8 mouse cellular contexts compared by ENCODE assay signal in the genomic region with DNA sequence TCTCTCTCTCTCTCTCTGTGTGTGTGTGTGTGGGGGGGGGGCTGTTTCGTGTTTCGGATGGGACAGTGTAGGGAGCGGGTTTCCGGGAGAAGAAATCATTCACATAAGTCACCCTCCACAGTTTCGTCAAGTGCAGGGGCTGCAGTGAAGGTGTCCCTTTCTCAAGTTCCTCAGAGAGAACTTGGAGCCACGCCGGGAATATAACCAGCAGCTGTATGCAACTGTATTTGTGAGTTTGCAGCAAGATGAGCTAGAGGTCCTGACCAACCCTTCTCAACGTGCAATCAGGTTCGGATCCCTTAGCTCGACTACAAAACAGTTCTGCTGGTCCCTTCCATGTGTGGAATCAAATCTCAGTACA. TPM values are rescaled to one million over a fixed set of nuclear protein-coding genes. Genes with fewer than 3 reads are reported as not detected.
DNase-seq lines count a peak whose midpoint lies in the region; ATAC-seq and TF ChIP-seq lines count a peak whose summit lies in the region.

No protein-coding gene starts in this region.

- H3K4me1 ChIP-seq in E14TG2a.4 (replicated peaks; ENCODE audit: low read depth, low read length), result peaks cover 19% of the 10 kb centered on the region
- H3K4me1 ChIP-seq in forebrain, embryonic 16.5 days (replicated peaks; ENCODE audit: control insufficient read depth, insufficient read depth, low read length), result peaks cover 11% of the 10 kb centered on the region
- no peaks in the 10 kb centered on the region for H3K4me1 ChIP-seq in liver, embryonic 11.5 days (replicated peaks; ENCODE audit: control insufficient read depth, insufficient read depth, low read length)
- H3K4me1 ChIP-seq in stomach, embryonic 15.5 days, result no peaks in the 10 kb centered on the region

- no peak for TF ChIP-seq CTCF in E14TG2a.4 (conservative IDR thresholded peaks at IDR 0.05; ENCODE audit: low read length)

- H3K27ac ChIP-seq in forebrain, embryonic 16.5 days (ENCODE audit: low read length), result peak overlapping the region; percentile 75
- no peak overlapping the region for H3K27ac ChIP-seq in liver, embryonic 11.5 days (ENCODE audit: low read depth, low read length)
- peak overlapping the region; percentile 74 for H3K27ac ChIP-seq in stomach, embryonic 15.5 days

- H3K9me3 ChIP-seq in E14TG2a.4 (ENCODE audit: low read length), result no peaks in the 10 kb centered on the region
- no peaks in the 10 kb centered on the region for H3K9me3 ChIP-seq in forebrain, embryonic 16.5 days (ENCODE audit: control insufficient read depth, low read length)
- no peaks in the 10 kb centered on the region for H3K9me3 ChIP-seq in liver, embryonic 11.5 days (ENCODE audit: control insufficient read depth, low read length)
- H3K9me3 ChIP-seq in stomach, embryonic 15.5 days, result no peaks in the 10 kb centered on the region

- peaks cover 21% of the 10 kb centered on the region; the same call in 1 of the 2 replicates for H3K36me3 ChIP-seq in E14TG2a.4 (ENCODE audit: insufficient read depth, low read length)
- peaks cover 3% of the 10 kb centered on the region; the same call in 1 of the 2 replicates for H3K36me3 ChIP-seq in forebrain, embryonic 16.5 days (ENCODE audit: control insufficient read depth, insufficient read depth)
- no peaks in the 10 kb centered on the region for H3K36me3 ChIP-seq in liver, embryonic 11.5 days (ENCODE audit: control insufficient read depth, insufficient read depth, low read length)
- 0 out of 2 replicates have a peak, but pooled peaks cover 4% of the 10 kb centered on the region for H3K36me3 ChIP-seq in stomach, embryonic 15.5 days

- WGBS in forebrain, embryonic 16.5 days, result 10% methylated on average over 10 of the region's 10 CpGs
- 39% methylated on average over 10 of the region's 10 CpGs for WGBS in liver, embryonic 11.5 days
- 6% methylated on average over 10 of the region's 10 CpGs for WGBS in stomach, embryonic 15.5 days

- H3K27me3 ChIP-seq in E14TG2a.4 (ENCODE audit: insufficient read depth, low read length), result peaks cover 4% of the 10 kb centered on the region; the same call in 1 of the 2 replicates
- H3K27me3 ChIP-seq in forebrain, embryonic 16.5 days (replicated peaks; ENCODE audit: control insufficient read depth, insufficient read depth, low read length), result no peaks in the 10 kb centered on the region
- no peaks in the 10 kb centered on the region for H3K27me3 ChIP-seq in liver, embryonic 11.5 days (replicated peaks; ENCODE audit: control insufficient read depth, insufficient read depth, low read length)
- no peaks in the 10 kb centered on the region for H3K27me3 ChIP-seq in stomach, embryonic 15.5 days (replicated peaks)

- H3K4me2 ChIP-seq in forebrain, embryonic 16.5 days (ENCODE audit: low read length), result peak overlapping the region; percentile 80
- peak overlapping the region; percentile 60 for H3K4me2 ChIP-seq in liver, embryonic 11.5 days
- peak overlapping the region; percentile 59 for H3K4me2 ChIP-seq in stomach, embryonic 15.5 days

- H3K9ac ChIP-seq in forebrain, embryonic 16.5 days (replicated peaks; ENCODE audit: low read depth, low read length), result peak overlapping the region; percentile 55
- H3K9ac ChIP-seq in liver, embryonic 11.5 days (ENCODE audit: low read depth, low read length), result peak overlapping the region; percentile 57; the same call in 1 of the 2 replicates
- peak overlapping the region; percentile 45 for H3K9ac ChIP-seq in stomach, embryonic 15.5 days

- no peak for DNase-seq in frontal cortex, adult 2 months (ENCODE audit: extremely low spot score in 1 of 2, low spot score in 1 of 2)
- no peak for DNase-seq in liver, embryonic 11.5 days (ENCODE audit: low spot score)
- no peak for DNase-seq in ovary, postnatal 36 days (ENCODE audit: low spot score)
- no peak for DNase-seq in frontal cortex, postnatal 14 days (ENCODE audit: low spot score in 2 of 2)

- ATAC-seq in frontal cortex, adult (ENCODE audit: low TSS enrichment), result peak; percentile 33
- peak; percentile 24 for ATAC-seq in forebrain, embryonic 16.5 days
- ATAC-seq in liver, embryonic 11.5 days (replicated peaks; ENCODE audit: low FRiP score), result no peak
- peak; percentile 24; the same call in 1 of the 2 replicates for ATAC-seq in stomach, embryonic 15.5 days (ENCODE audit: insufficient read depth, low FRiP score, low read depth)

- peak overlapping the region; percentile 74 for H3K4me3 ChIP-seq in E14TG2a.4 (replicated peaks; ENCODE audit: low read length)
- H3K4me3 ChIP-seq in forebrain, embryonic 16.5 days (replicated peaks; ENCODE audit: low read length), result peak overlapping the region; percentile 51
- H3K4me3 ChIP-seq in liver, embryonic 11.5 days (ENCODE audit: low read depth, low read length), result peak overlapping the region; percentile 46
- peak overlapping the region; percentile 48 for H3K4me3 ChIP-seq in stomach, embryonic 15.5 days (replicated peaks)

RNA-seq across cellular contexts. Expression of gene Zfp454, which starts 0.5 kb away (rescaled TPM):
- polyA plus RNA-seq in frontal cortex, adult 2 months (2012; rRNA removed), result 5.6 and 6.0 TPM in 2 replicates
- polyA plus RNA-seq in forebrain, embryonic 16.5 days (2015; fragmentation: Nextera tagmentation; extraction: Ambion mirVana), result 17.4 and 18.8 TPM in 2 replicates
- 2.8 and 4.0 TPM in 2 replicates for polyA plus RNA-seq in liver, embryonic 11.5 days (2014; fragmentation: Nextera tagmentation; extraction: Ambion mirVana)
- polyA plus RNA-seq in stomach, embryonic 15.5 days (2015; fragmentation: Nextera tagmentation; extraction: Ambion mirVana), result 5.6 and 5.7 TPM in 2 replicates

RNA-seq across cellular contexts. Expression of gene Zfp2, which starts 29.1 kb away (rescaled TPM):
- polyA plus RNA-seq in frontal cortex, adult 2 months (2012; rRNA removed), result 16.1 and 19.2 TPM in 2 replicates
- polyA plus RNA-seq in forebrain, embryonic 16.5 days (2015; fragmentation: Nextera tagmentation; extraction: Ambion mirVana), result 54.2 and 54.9 TPM in 2 replicates
- polyA plus RNA-seq in liver, embryonic 11.5 days (2014; fragmentation: Nextera tagmentation; extraction: Ambion mirVana), result 10.0 and 10.6 TPM in 2 replicates
- 9.5 and 11.0 TPM in 2 replicates for polyA plus RNA-seq in stomach, embryonic 15.5 days (2015; fragmentation: Nextera tagmentation; extraction: Ambion mirVana)

RNA-seq across cellular contexts. Expression of gene Grm6, which starts 36.4 kb away (rescaled TPM):
- polyA plus RNA-seq in frontal cortex, adult 2 months (2012; rRNA removed), result 0.04 TPM in 1 of 2 replicates, not detected in the other
- not detected in 2 replicates for polyA plus RNA-seq in forebrain, embryonic 16.5 days (2015; fragmentation: Nextera tagmentation; extraction: Ambion mirVana)
- polyA plus RNA-seq in liver, embryonic 11.5 days (2014; fragmentation: Nextera tagmentation; extraction: Ambion mirVana), result 0.12 TPM in 1 of 2 replicates, not detected in the other
- 0.09 and 0.18 TPM in 2 replicates for polyA plus RNA-seq in stomach, embryonic 15.5 days (2015; fragmentation: Nextera tagmentation; extraction: Ambion mirVana)

RNA-seq across cellular contexts. Expression of gene Zfp354b, which starts 44.5 kb away (rescaled TPM):
- 2.6 and 2.8 TPM in 2 replicates for polyA plus RNA-seq in frontal cortex, adult 2 months (2012; rRNA removed)
- polyA plus RNA-seq in forebrain, embryonic 16.5 days (2015; fragmentation: Nextera tagmentation; extraction: Ambion mirVana), result 3.9 and 4.4 TPM in 2 replicates
- 0.47 and 0.51 TPM in 2 replicates for polyA plus RNA-seq in liver, embryonic 11.5 days (2014; fragmentation: Nextera tagmentation; extraction: Ambion mirVana)
- polyA plus RNA-seq in stomach, embryonic 15.5 days (2015; fragmentation: Nextera tagmentation; extraction: Ambion mirVana), result 1.0 and 1.3 TPM in 2 replicates

RNA-seq across cellular contexts. Expression of gene Zfp879, which starts 45.6 kb away (rescaled TPM):
- polyA plus RNA-seq in frontal cortex, adult 2 months (2012; rRNA removed), result 1.9 TPM in 2 replicates
- polyA plus RNA-seq in forebrain, embryonic 16.5 days (2015; fragmentation: Nextera tagmentation; extraction: Ambion mirVana), result 1.9 and 2.4 TPM in 2 replicates
- 0.09 and 0.36 TPM in 2 replicates for polyA plus RNA-seq in liver, embryonic 11.5 days (2014; fragmentation: Nextera tagmentation; extraction: Ambion mirVana)
- polyA plus RNA-seq in stomach, embryonic 15.5 days (2015; fragmentation: Nextera tagmentation; extraction: Ambion mirVana), result 0.52 and 0.58 TPM in 2 replicates
